Mouse (Mus musculus): ENCODE data around the gene Pid1. TPM values are rescaled to one million over a fixed set of nuclear protein-coding genes. Genes with fewer than 3 reads are reported as not detected.

The Pid1 gene
- polyA plus RNA-seq, 1 experiment, result 2.8 TPM

GRCm38 (mm10) chr1:84155585-84155930 lies 208.4 kb downstream of the Pid1 start:
- Histone ChIP-seq H3K27me3 (ENCODE audit: control insufficient read depth, insufficient read depth, low read length) (no peaks in the 10 kb centered on the region), H3K36me3 (ENCODE audit: control insufficient read depth, insufficient read depth, low read length) (no peaks in the 10 kb centered on the region), H3K4me1 (ENCODE audit: control insufficient read depth, insufficient read depth, insufficient read length, low read length) (no peaks in the 10 kb centered on the region), H3K4me3 (ENCODE audit: low read depth, low read length) (no peak overlapping the region), H3K27ac (ENCODE audit: insufficient read depth, low read depth, low read length) (no peak overlapping the region)
- WGBS, result 38% methylated on average over 2 of the region's 2 CpGs
- TF ChIP-seq POLR2A (IDR thresholded peaks at IDR 0.05; ENCODE audit: low read depth, low read length) (no peak), CTCF (IDR thresholded peaks at IDR 0.05; ENCODE audit: extremely low read depth, insufficient read length, insufficient replicate concordance, low read depth, low read length) (no peak)

GRCm38 (mm10) chr1:84154725-84155584 lies 209.0 kb downstream of the Pid1 start:
- Histone ChIP-seq H3K4me1 (ENCODE audit: control insufficient read depth, insufficient read depth, insufficient read length, low read length) (no peaks in the 10 kb centered on the region), H3K36me3 (ENCODE audit: control insufficient read depth, insufficient read depth, low read length) (no peaks in the 10 kb centered on the region), H3K27me3 (ENCODE audit: control insufficient read depth, insufficient read depth, low read length) (no peaks in the 10 kb centered on the region), H3K4me3 (ENCODE audit: low read depth, low read length) (no peak overlapping the region), H3K27ac (ENCODE audit: insufficient read depth, low read depth, low read length) (no peak overlapping the region)
- 78% methylated on average over 12 of the region's 12 CpGs for WGBS
- no peak for TF ChIP-seq POLR2A (IDR thresholded peaks at IDR 0.05; ENCODE audit: low read depth, low read length)

- WGBS, result 57% methylated on average over 4 of the region's 4 CpGs
- no peaks in the 10 kb centered on the region for H3K36me3 ChIP-seq (ENCODE audit: control insufficient read depth, insufficient read depth, low read length)
Measured at GRCm38 (mm10) chr1:84153943-84154342, 210.0 kb downstream of the Pid1 start.

GRCm38 (mm10) chr1:84141561-84141960 lies 222.4 kb downstream of the Pid1 start:
- Histone ChIP-seq H3K4me3 (ENCODE audit: low read depth, low read length) (no peak overlapping the region), H3K4me1 (ENCODE audit: control insufficient read depth, insufficient read depth, insufficient read length, low read length) (no peaks in the 10 kb centered on the region), H3K27me3 (ENCODE audit: control insufficient read depth, insufficient read depth, low read length) (no peaks in the 10 kb centered on the region), H3K27ac (ENCODE audit: insufficient read depth, low read depth, low read length) (no peak overlapping the region), H3K36me3 (ENCODE audit: control insufficient read depth, insufficient read depth, low read length) (no peaks in the 10 kb centered on the region)
- 51% methylated on average over 1 of the region's 1 CpGs for WGBS
- no peak for TF ChIP-seq CTCF (IDR thresholded peaks at IDR 0.05; ENCODE audit: extremely low read depth, insufficient read length, insufficient replicate concordance, low read depth, low read length)

More at GRCm38 (mm10) chr1:84153943-84154342, 210.0 kb downstream of the Pid1 start:
- Histone ChIP-seq H3K27ac (ENCODE audit: insufficient read depth, low read depth, low read length) (no peak overlapping the region), H3K4me1 (ENCODE audit: control insufficient read depth, insufficient read depth, insufficient read length, low read length) (no peaks in the 10 kb centered on the region), H3K27me3 (ENCODE audit: control insufficient read depth, insufficient read depth, low read length) (no peaks in the 10 kb centered on the region), H3K4me3 (ENCODE audit: low read depth, low read length) (no peak overlapping the region)
- TF ChIP-seq POLR2A (IDR thresholded peaks at IDR 0.05; ENCODE audit: low read depth, low read length), result no peak
- no peak for TF ChIP-seq CTCF (IDR thresholded peaks at IDR 0.05; ENCODE audit: extremely low read depth, insufficient read length, insufficient replicate concordance, low read depth, low read length)

- H3K4me1 ChIP-seq (ENCODE audit: control insufficient read depth, insufficient read depth, insufficient read length, low read length), result no peaks in the 10 kb centered on the region
- TF ChIP-seq POLR2A (IDR thresholded peaks at IDR 0.05; ENCODE audit: low read depth, low read length) (no peak), CTCF (IDR thresholded peaks at IDR 0.05; ENCODE audit: extremely low read depth, insufficient read length, insufficient replicate concordance, low read depth, low read length) (no peak)
- WGBS, result 75% methylated on average over 4 of the region's 4 CpGs
- H3K4me3 ChIP-seq (ENCODE audit: low read depth, low read length), result no peak overlapping the region
- no peak overlapping the region for H3K27ac ChIP-seq (ENCODE audit: insufficient read depth, low read depth, low read length)
- H3K36me3 ChIP-seq (ENCODE audit: control insufficient read depth, insufficient read depth, low read length), result no peaks in the 10 kb centered on the region
- H3K27me3 ChIP-seq (ENCODE audit: control insufficient read depth, insufficient read depth, low read length), result no peaks in the 10 kb centered on the region
Measured at GRCm38 (mm10) chr1:84132451-84132850, 231.5 kb downstream of the Pid1 start.

GRCm38 (mm10) chr1:84131799-84132198 lies 232.2 kb downstream of the Pid1 start:
- no peak overlapping the region for H3K27ac ChIP-seq (ENCODE audit: insufficient read depth, low read depth, low read length)
- H3K4me3 ChIP-seq (ENCODE audit: low read depth, low read length), result no peak overlapping the region
- no peaks in the 10 kb centered on the region for H3K36me3 ChIP-seq (ENCODE audit: control insufficient read depth, insufficient read depth, low read length)
- no peak for TF ChIP-seq CTCF (IDR thresholded peaks at IDR 0.05; ENCODE audit: extremely low read depth, insufficient read length, insufficient replicate concordance, low read depth, low read length)
- no peak for TF ChIP-seq POLR2A (IDR thresholded peaks at IDR 0.05; ENCODE audit: low read depth, low read length)
- no peaks in the 10 kb centered on the region for H3K4me1 ChIP-seq (ENCODE audit: control insufficient read depth, insufficient read depth, insufficient read length, low read length)
- 72% methylated on average over 1 of the region's 1 CpGs for WGBS
- H3K27me3 ChIP-seq (ENCODE audit: control insufficient read depth, insufficient read depth, low read length), result no peaks in the 10 kb centered on the region

GRCm38 (mm10) chr1:84128510-84128909 lies 235.5 kb downstream of the Pid1 start:
- Histone ChIP-seq H3K4me3 (ENCODE audit: low read depth, low read length) (no peak overlapping the region), H3K4me1 (ENCODE audit: control insufficient read depth, insufficient read depth, insufficient read length, low read length) (no peaks in the 10 kb centered on the region), H3K27me3 (ENCODE audit: control insufficient read depth, insufficient read depth, low read length) (no peaks in the 10 kb centered on the region), H3K27ac (ENCODE audit: insufficient read depth, low read depth, low read length) (no peak overlapping the region), H3K36me3 (ENCODE audit: control insufficient read depth, insufficient read depth, low read length) (no peaks in the 10 kb centered on the region)
- WGBS, result 49% methylated on average over 4 of the region's 4 CpGs
- no peak for TF ChIP-seq CTCF (IDR thresholded peaks at IDR 0.05; ENCODE audit: extremely low read depth, insufficient read length, insufficient replicate concordance, low read depth, low read length)
- no peak for TF ChIP-seq POLR2A (IDR thresholded peaks at IDR 0.05; ENCODE audit: low read depth, low read length)

Data from small intestine, adult 2 months (tissue).